Mouse (Mus musculus) midbrain, embryonic 16.5 days (tissue): ENCODE data around the gene Efna4. TPM values are rescaled to one million over a fixed set of nuclear protein-coding genes. Genes with fewer than 3 reads are reported as not detected.

Experiments used
- ATAC-seq: fragments of 200-750 bp; cut with Nextera tagmentation; 2 replicates; pipeline ENCODE4 v1.8.0; 2017; ENCODE audit warnings: moderate TSS enrichment
- H3K27ac ChIP-seq: fragments of 300-500 bp; sonication (generic); 2 replicates; pipeline ENCODE4 v1.5.1; 2014; ENCODE audit warnings: mild to moderate bottlenecking, low read length, mixed read lengths
- H3K27me3 ChIP-seq: fragments of 300-500 bp; sonication (generic); 2 replicates; pipeline ENCODE4 v1.6.1; 2014; ENCODE audit warnings: low read depth, low read length, mixed read lengths; ENCODE audit not compliant: control insufficient read depth, insufficient read depth
- H3K36me3 ChIP-seq: fragments of 300-500 bp; sonication (generic); 2 replicates; pipeline ENCODE4 v1.6.1; 2014; ENCODE audit warnings: mild to moderate bottlenecking, low read length, moderate library complexity, mixed read lengths; ENCODE audit not compliant: control insufficient read depth, insufficient read depth
- H3K4me1 ChIP-seq: fragments of 300-500 bp; sonication (generic); 2 replicates; pipeline ENCODE4 v1.6.1; 2014; ENCODE audit warnings: mild to moderate bottlenecking, low read length, mixed read lengths; ENCODE audit not compliant: control insufficient read depth, insufficient read depth
- H3K4me2 ChIP-seq: fragments of 300-500 bp; sonication (generic); 2 replicates; pipeline ENCODE4 v1.6.1; 2014; ENCODE audit warnings: mild to moderate bottlenecking, low read length, mixed read lengths
- H3K4me3 ChIP-seq: fragments of 300-500 bp; sonication (generic); 2 replicates; pipeline ENCODE4 v1.5.1; 2014; ENCODE audit warnings: low read depth, mild to moderate bottlenecking, low read length, moderate library complexity, mixed read lengths
- H3K9ac ChIP-seq: fragments of 300-500 bp; sonication (generic); 2 replicates; pipeline ENCODE4 v1.6.1; 2014; ENCODE audit warnings: low read depth, low read length, mixed read lengths
- H3K9me3 ChIP-seq: fragments of 300-500 bp; sonication (generic); replicated peaks from 2 replicates; pipeline ENCODE4 v1.6.1; 2014; ENCODE audit warnings: mild to moderate bottlenecking, low read length, mixed read lengths; ENCODE audit not compliant: control insufficient read depth, poor library complexity, severe bottlenecking
- WGBS: fragments of 180-500 bp; shearing (Covaris S2); extraction: QIAGEN DNeasy Blood & Tissue Kit; methylation state at CpG from one replicate; pipeline ENCODE4 v1.1.7; 2014; 5-methylcytosine and 5-hydroxymethylcytosine counted together
- polyA plus RNA-seq: library from polyadenylated mRNA; unstranded; fragments of >200 nt; fragmentation: Nextera tagmentation; extraction: Ambion mirVana; gene quantifications from 2 replicates; pipeline ENCODE4 v1.2.1, GENCODE M21; 2015

The Efna4 gene
- polyA plus RNA-seq, 1 experiment from 2014 or later = 3.7 TPM

GRCm38 (mm10) chr3:89351271-89351670 lies 13.4 kb upstream of the Efna4 start:
- no peaks in the 10 kb centered on the region for H3K36me3 ChIP-seq
- no peak overlapping the region for H3K4me2 ChIP-seq
- peaks cover 3% of the 10 kb centered on the region; the same call in 1 of the 2 replicates for H3K27me3 ChIP-seq
- H3K9ac ChIP-seq = no peak overlapping the region
- no peaks in the 10 kb centered on the region for H3K9me3 ChIP-seq
- H3K27ac ChIP-seq = no peak overlapping the region
- no peak overlapping the region for H3K4me3 ChIP-seq
- ATAC-seq = no peak
- peaks cover 14% of the 10 kb centered on the region; the same call in 1 of the 2 replicates for H3K4me1 ChIP-seq
- WGBS = 71% methylated on average over 5 of the region's 5 CpGs

- Histone ChIP-seq H3K9ac (peak within 1 kb of the TSS; percentile 82), H3K27ac (peak within 1 kb of the TSS; percentile 81), H3K4me3 (peak within 1 kb of the TSS; percentile 65), H3K9me3 (no peaks in the 10 kb centered on the region), H3K27me3 (peaks cover 3% of the 10 kb centered on the region; the same call in 1 of the 2 replicates), H3K36me3 (no peaks in the 10 kb centered on the region), H3K4me2 (peak within 1 kb of the TSS; percentile 93), H3K4me1 (peaks cover 14% of the 10 kb centered on the region; the same call in 1 of the 2 replicates)
- peak; percentile 95 for ATAC-seq
- 1% methylated on average over 47 of the region's 59 CpGs for WGBS
Measured at GRCm38 (mm10) chr3:89349869-89350501, 12.2 kb upstream of the Efna4 start, which contains the start of gene Adam15. TSS of gene Adam15 (minus strand) at chr3:89349996.

GRCm38 (mm10) chr3:89348911-89349868 lies 11.4 kb upstream of the Efna4 start:
- Histone ChIP-seq H3K9me3 (no peaks in the 10 kb centered on the region), H3K4me3 (peak overlapping the region; percentile 65)
- peak; percentile 52 for ATAC-seq

GRCm38 (mm10) chr3:89347916-89348315 lies 10.1 kb upstream of the Efna4 start:
- ATAC-seq = no peak
- peaks cover 14% of the 10 kb centered on the region; the same call in 1 of the 2 replicates for H3K4me1 ChIP-seq
- WGBS = 48% methylated on average over 1 of the region's 1 CpGs

More at GRCm38 (mm10) chr3:89348911-89349868, 11.4 kb upstream of the Efna4 start:
- H3K9ac ChIP-seq = peak overlapping the region; percentile 82
- H3K4me1 ChIP-seq = peaks cover 14% of the 10 kb centered on the region; the same call in 1 of the 2 replicates
- peak overlapping the region; percentile 93 for H3K4me2 ChIP-seq
- H3K36me3 ChIP-seq = no peaks in the 10 kb centered on the region
- under 1% methylated on average over 38 of the region's 38 CpGs for WGBS
- peak overlapping the region; percentile 81 for H3K27ac ChIP-seq
- peaks cover 3% of the 10 kb centered on the region; the same call in 1 of the 2 replicates for H3K27me3 ChIP-seq

GRCm38 (mm10) chr3:89346815-89347540 lies 9.2 kb upstream of the Efna4 start:
- no peak for ATAC-seq
- WGBS = 85% methylated on average over 10 of the region's 10 CpGs
- Histone ChIP-seq H3K9me3 (no peaks in the 10 kb centered on the region), H3K4me1 (peaks cover 14% of the 10 kb centered on the region; the same call in 1 of the 2 replicates), H3K36me3 (no peaks in the 10 kb centered on the region), H3K4me2 (no peak overlapping the region), H3K27ac (no peak overlapping the region), H3K4me3 (no peak overlapping the region), H3K9ac (no peak overlapping the region), H3K27me3 (peaks cover 3% of the 10 kb centered on the region; the same call in 1 of the 2 replicates)

More at GRCm38 (mm10) chr3:89347916-89348315, 10.1 kb upstream of the Efna4 start:
- no peak overlapping the region for H3K4me3 ChIP-seq
- H3K9me3 ChIP-seq = no peaks in the 10 kb centered on the region
- H3K36me3 ChIP-seq = no peaks in the 10 kb centered on the region
- H3K4me2 ChIP-seq = no peak overlapping the region
- no peak overlapping the region for H3K9ac ChIP-seq
- peaks cover 3% of the 10 kb centered on the region; the same call in 1 of the 2 replicates for H3K27me3 ChIP-seq
- no peak overlapping the region for H3K27ac ChIP-seq

GRCm38 (mm10) chr3:89343279-89343678 lies 5.5 kb upstream of the Efna4 start:
- Histone ChIP-seq H3K9me3 (no peaks in the 10 kb centered on the region), H3K4me3 (no peak overlapping the region), H3K9ac (no peak overlapping the region), H3K27me3 (no peaks in the 10 kb centered on the region), H3K4me1 (peaks cover 18% of the 10 kb centered on the region), H3K27ac (no peak overlapping the region), H3K36me3 (no peaks in the 10 kb centered on the region), H3K4me2 (no peak overlapping the region)
- no peak for ATAC-seq
- 83% methylated on average over 7 of the region's 7 CpGs for WGBS

GRCm38 (mm10) chr3:89341794-89342193 lies 4.0 kb upstream of the Efna4 start:
- H3K9ac ChIP-seq = no peak overlapping the region
- no peaks in the 10 kb centered on the region for H3K9me3 ChIP-seq
- H3K27me3 ChIP-seq = no peaks in the 10 kb centered on the region
- H3K4me3 ChIP-seq = no peak overlapping the region
- 78% methylated on average over 4 of the region's 4 CpGs for WGBS
- H3K4me2 ChIP-seq = no peak overlapping the region
- H3K4me1 ChIP-seq = peaks cover 29% of the 10 kb centered on the region
- no peak overlapping the region for H3K27ac ChIP-seq
- H3K36me3 ChIP-seq = no peaks in the 10 kb centered on the region
- ATAC-seq = no peak

GRCm38 (mm10) chr3:89340465-89340864 lies 2.6 kb upstream of the Efna4 start:
- Histone ChIP-seq H3K9ac (peak overlapping the region; percentile 40), H3K9me3 (no peaks in the 10 kb centered on the region), H3K27me3 (no peaks in the 10 kb centered on the region), H3K4me3 (peak overlapping the region; percentile 29), H3K4me2 (peak overlapping the region; percentile 63), H3K27ac (no peak overlapping the region), H3K4me1 (peaks cover 34% of the 10 kb centered on the region), H3K36me3 (no peaks in the 10 kb centered on the region)
- WGBS = 3% methylated on average over 11 of the region's 11 CpGs
- ATAC-seq = peak; percentile 37
